Mouse (Mus musculus) spleen, embryonic (tissue): ENCODE data around the gene Gpa33.

Experiments
- CTCF ChIA-PET: fragments of 350-600 bp; sonication (Branson Sonifier 250); formaldehyde crosslinking; loops from one replicate; lab custom pipeline; 2022; lab: Charles Lee

Gpa33 gene

GRCm38 (mm10) chr1:166135091-166135740 is 5.2 kb downstream of the Gpa33 start:
- CTCF ChIA-PET: no interaction called here

- CTCF ChIA-PET: no interaction called here
These were observed 7.4 kb downstream of the Gpa33 start for GRCm38 (mm10) chr1:166137244-166137938.

GRCm38 (mm10) chr1:166138136-166138535 is 8.1 kb downstream of the Gpa33 start:
- CTCF ChIA-PET: no interaction called here

GRCm38 (mm10) chr1:166139113-166139512 is 9.1 kb downstream of the Gpa33 start:
- CTCF ChIA-PET: interaction anchor here (0.5 kb wide), 1 partner anchor 294 kb away, joined by 5 read pairs; no protein-coding TSS in a partner anchor

- CTCF ChIA-PET: interaction anchor here (0.5 kb wide), 1 partner anchor 295 kb away, joined by 5 read pairs; no protein-coding TSS in a partner anchor
These were observed 9.7 kb downstream of the Gpa33 start for GRCm38 (mm10) chr1:166139620-166140184.

- CTCF ChIA-PET: interaction anchor here (0.6 kb wide), 1 partner anchor 91 kb away, joined by 6 read pairs; no protein-coding TSS in a partner anchor
These were observed 11.8 kb downstream of the Gpa33 start for GRCm38 (mm10) chr1:166141868-166142267.

GRCm38 (mm10) chr1:166142369-166142768 is 12.3 kb downstream of the Gpa33 start:
- CTCF ChIA-PET: interaction anchor here (0.6 kb wide), 2 partner anchors 92 to 125 kb away, joined by 6 to 8 read pairs; no protein-coding TSS in a partner anchor

GRCm38 (mm10) chr1:166146626-166147025 is 16.6 kb downstream of the Gpa33 start:
- CTCF ChIA-PET: no interaction called here

GRCm38 (mm10) chr1:166147657-166148056 is 17.6 kb downstream of the Gpa33 start:
- CTCF ChIA-PET: no interaction called here

- CTCF ChIA-PET: no interaction called here
These were observed 19.4 kb downstream of the Gpa33 start for GRCm38 (mm10) chr1:166149441-166149840.

GRCm38 (mm10) chr1:166150035-166150434 is 20.0 kb downstream of the Gpa33 start:
- CTCF ChIA-PET: interaction anchor here (1.0 kb wide), 1 partner anchor 372 kb away, joined by 3 read pairs; no protein-coding TSS in a partner anchor

GRCm38 (mm10) chr1:166151341-166151740 is 21.3 kb downstream of the Gpa33 start:
- CTCF ChIA-PET: no interaction called here

- CTCF ChIA-PET: no interaction called here
These were observed 22.0 kb downstream of the Gpa33 start for GRCm38 (mm10) chr1:166152034-166152433.

GRCm38 (mm10) chr1:166153351-166154120 is 23.5 kb downstream of the Gpa33 start:
- CTCF ChIA-PET: interaction anchor here (0.6 to 1.1 kb wide), 5 partner anchors 18 to 379 kb away, joined by 3 to 5 read pairs (median 3); no protein-coding TSS in a partner anchor

- CTCF ChIA-PET: no interaction called here
These were observed 24.4 kb downstream of the Gpa33 start for GRCm38 (mm10) chr1:166154162-166155112.

GRCm38 (mm10) chr1:166155113-166155494 is 25.1 kb downstream of the Gpa33 start:
- CTCF ChIA-PET: no interaction called here

GRCm38 (mm10) chr1:166157712-166158111 is 27.7 kb downstream of the Gpa33 start:
- CTCF ChIA-PET: interaction anchor here (0.6 kb wide), 1 partner anchor 374 kb away, joined by 13 read pairs; no protein-coding TSS in a partner anchor

- CTCF ChIA-PET: interaction anchor here (0.7 kb wide), 1 partner anchor 354 kb away, joined by 27 read pairs; no protein-coding TSS in a partner anchor
These were observed 28.6 kb downstream of the Gpa33 start for GRCm38 (mm10) chr1:166158664-166159063.

- CTCF ChIA-PET: interaction anchor here (0.7 kb wide), 1 partner anchor 203 kb away, joined by 4 read pairs; no protein-coding TSS in a partner anchor
These were observed 30.1 kb downstream of the Gpa33 start for GRCm38 (mm10) chr1:166160111-166160510.
